Mouse (Mus musculus): ENCODE data around the gene Mettl13. TPM values are rescaled to one million over a fixed set of nuclear protein-coding genes. Genes with fewer than 3 reads are reported as not detected.

Mettl13 gene
- polyA plus RNA-seq, 2 experiments = 17.0 to 17.9 TPM

DNA sequence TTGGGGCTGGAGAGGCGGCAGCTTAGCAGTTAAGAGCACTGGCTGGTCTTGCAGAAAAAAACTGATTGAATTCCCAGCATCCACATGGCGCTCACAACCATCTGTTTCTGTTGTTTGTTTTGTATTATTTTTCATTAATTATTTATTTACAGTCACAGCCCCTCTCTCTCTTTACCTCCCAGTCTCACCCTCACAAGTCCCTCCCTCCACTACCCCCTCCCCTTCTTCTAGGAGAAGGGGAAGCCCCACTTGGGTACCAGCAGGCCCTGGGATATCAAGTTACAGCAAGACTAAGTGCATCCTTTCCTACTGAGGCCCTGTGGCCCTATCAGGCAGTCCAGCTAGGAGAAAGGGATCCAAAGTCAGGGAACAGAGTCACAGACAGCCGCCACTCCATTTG is 19.0 kb upstream of the Mettl13 start:
- Histone ChIP-seq H3K4me2 (replicated peaks; ENCODE audit: low read depth, low read length, severe bottlenecking) (no peak overlapping the region), H3K4me3 (replicated peaks; ENCODE audit: low read length) (no peak overlapping the region), H3K27me3 (ENCODE audit: control insufficient read depth, insufficient read depth, low read length) (no peaks in the 10 kb centered on the region), H3K27ac (replicated peaks; ENCODE audit: low read depth, low read length) (no peak overlapping the region), H3K9me3 (ENCODE audit: control insufficient read depth, low read length) (no peaks in the 10 kb centered on the region), H3K9ac (ENCODE audit: low read depth, low read length, severe bottlenecking) (no peak overlapping the region), H3K4me1 (ENCODE audit: control insufficient read depth, insufficient read depth, low read length) (peaks cover 7% of the 10 kb centered on the region), H3K36me3 (ENCODE audit: control insufficient read depth, insufficient read depth, low read length) (no peaks in the 10 kb centered on the region)
- WGBS = 24% methylated on average over 3 of the region's 3 CpGs
- DNase-seq (ENCODE audit: low spot score) = no peak
- no peak for ATAC-seq (ENCODE audit: low FRiP score, low read depth)
- TF ChIP-seq POLR2A (IDR thresholded peaks at IDR 0.05; ENCODE audit: borderline replicate concordance, extremely low read depth, insufficient read depth, insufficient read length) = no peak

DNA sequence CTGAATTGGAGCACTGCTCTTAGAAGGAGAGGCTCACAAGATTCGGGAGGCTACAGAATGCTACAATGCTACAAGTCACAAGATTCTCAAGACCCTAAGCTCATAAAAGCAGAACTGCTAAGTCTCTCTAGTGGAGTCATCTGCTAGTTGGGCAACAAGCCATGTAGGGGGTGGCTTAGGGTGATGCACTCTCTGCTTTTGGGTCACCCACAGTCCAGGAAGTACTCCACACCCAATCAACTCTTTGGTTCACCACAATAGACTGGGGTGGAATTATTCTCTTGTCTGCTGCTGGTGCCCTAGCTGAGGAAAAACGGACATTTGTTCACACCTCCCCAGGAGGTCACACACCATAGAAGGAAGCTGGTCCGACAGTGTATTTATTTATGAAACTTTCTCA is 16.6 kb upstream of the Mettl13 start:
- no peaks in the 10 kb centered on the region for H3K27me3 ChIP-seq (ENCODE audit: control insufficient read depth, insufficient read depth, low read length)
- no peak overlapping the region for H3K4me3 ChIP-seq (replicated peaks; ENCODE audit: low read length)
- no peaks in the 10 kb centered on the region for H3K36me3 ChIP-seq (ENCODE audit: control insufficient read depth, insufficient read depth, low read length)
- no peaks in the 10 kb centered on the region; the same call in 1 of the 2 replicates for H3K4me1 ChIP-seq (ENCODE audit: control insufficient read depth, insufficient read depth, low read length)
- H3K4me2 ChIP-seq (replicated peaks; ENCODE audit: low read depth, low read length, severe bottlenecking) = no peak overlapping the region
- no peak overlapping the region for H3K9ac ChIP-seq (ENCODE audit: low read depth, low read length, severe bottlenecking)
- no peak for ATAC-seq (ENCODE audit: low FRiP score, low read depth)
- no peaks in the 10 kb centered on the region for H3K9me3 ChIP-seq (ENCODE audit: control insufficient read depth, low read length)
- 62% methylated on average over 3 of the region's 3 CpGs for WGBS
- H3K27ac ChIP-seq (replicated peaks; ENCODE audit: low read depth, low read length) = no peak overlapping the region
- TF ChIP-seq POLR2A (IDR thresholded peaks at IDR 0.05; ENCODE audit: borderline replicate concordance, extremely low read depth, insufficient read depth, insufficient read length) = no peak
- DNase-seq (ENCODE audit: low spot score) = no peak

DNA sequence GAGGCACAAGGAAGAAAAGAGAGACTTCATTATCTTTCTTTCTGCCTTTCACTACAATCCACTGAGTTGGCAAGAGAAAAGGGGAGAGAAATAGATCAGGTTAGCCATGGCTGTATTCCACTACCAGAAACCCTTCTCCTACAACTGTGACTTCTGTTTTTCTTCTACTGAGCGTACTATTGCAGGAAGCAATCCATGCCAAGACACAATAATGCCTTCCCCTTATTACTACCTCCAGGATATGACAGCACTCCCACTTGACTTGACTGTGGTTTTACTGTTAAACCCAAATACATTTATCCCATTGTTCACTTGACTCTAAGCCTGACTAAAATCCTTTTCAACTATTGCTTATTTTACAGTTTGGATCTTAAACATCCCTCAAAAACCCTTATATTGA is 14.9 kb upstream of the Mettl13 start:
- Histone ChIP-seq H3K9ac (ENCODE audit: low read depth, low read length, severe bottlenecking) (no peak overlapping the region), H3K36me3 (ENCODE audit: control insufficient read depth, insufficient read depth, low read length) (no peaks in the 10 kb centered on the region), H3K4me3 (replicated peaks; ENCODE audit: low read length) (no peak overlapping the region), H3K27ac (replicated peaks; ENCODE audit: low read depth, low read length) (no peak overlapping the region), H3K4me2 (replicated peaks; ENCODE audit: low read depth, low read length, severe bottlenecking) (no peak overlapping the region), H3K9me3 (ENCODE audit: control insufficient read depth, low read length) (no peaks in the 10 kb centered on the region), H3K27me3 (ENCODE audit: control insufficient read depth, insufficient read depth, low read length) (no peaks in the 10 kb centered on the region), H3K4me1 (ENCODE audit: control insufficient read depth, insufficient read depth, low read length) (no peaks in the 10 kb centered on the region; the same call in 1 of the 2 replicates)
- DNase-seq (ENCODE audit: low spot score) (no peak), ATAC-seq (ENCODE audit: low FRiP score, low read depth) (no peak)
- 86% methylated on average over 1 of the region's 1 CpGs for WGBS
- no peak for TF ChIP-seq POLR2A (IDR thresholded peaks at IDR 0.05; ENCODE audit: borderline replicate concordance, extremely low read depth, insufficient read depth, insufficient read length)

DNA sequence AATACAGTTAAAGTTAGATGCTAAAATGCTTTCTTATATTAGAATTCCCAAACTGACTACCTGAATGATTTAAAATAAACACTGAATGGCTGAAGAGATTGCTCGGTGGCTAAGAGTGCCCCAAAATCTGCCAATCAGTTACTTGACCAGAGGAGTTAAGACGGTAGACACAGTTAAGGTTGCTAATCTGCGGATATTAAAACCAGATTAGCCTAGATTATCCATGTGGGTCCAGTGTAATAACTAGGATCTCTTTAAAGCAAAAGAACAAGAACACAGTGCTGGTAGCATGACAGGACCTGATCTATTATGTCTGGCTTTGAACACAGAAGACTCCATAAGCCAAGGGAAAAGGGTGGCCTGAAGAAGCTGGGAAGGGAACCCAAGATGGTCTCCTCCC is 5.8 kb upstream of the Mettl13 start:
- no peak for TF ChIP-seq POLR2A (IDR thresholded peaks at IDR 0.05; ENCODE audit: borderline replicate concordance, extremely low read depth, insufficient read depth, insufficient read length)
- Histone ChIP-seq H3K27ac (replicated peaks; ENCODE audit: low read depth, low read length) (no peak overlapping the region), H3K9me3 (ENCODE audit: control insufficient read depth, low read length) (no peaks in the 10 kb centered on the region), H3K9ac (ENCODE audit: low read depth, low read length, severe bottlenecking) (no peak overlapping the region), H3K4me2 (replicated peaks; ENCODE audit: low read depth, low read length, severe bottlenecking) (no peak overlapping the region), H3K4me3 (replicated peaks; ENCODE audit: low read length) (no peak overlapping the region), H3K4me1 (ENCODE audit: control insufficient read depth, insufficient read depth, low read length) (no peaks in the 10 kb centered on the region), H3K36me3 (ENCODE audit: control insufficient read depth, insufficient read depth, low read length) (no peaks in the 10 kb centered on the region), H3K27me3 (ENCODE audit: control insufficient read depth, insufficient read depth, low read length) (no peaks in the 10 kb centered on the region)
- 86% methylated on average over 3 of the region's 3 CpGs for WGBS
- no peak for ATAC-seq (ENCODE audit: low FRiP score, low read depth)
- DNase-seq (ENCODE audit: low spot score) = no peak

DNA sequence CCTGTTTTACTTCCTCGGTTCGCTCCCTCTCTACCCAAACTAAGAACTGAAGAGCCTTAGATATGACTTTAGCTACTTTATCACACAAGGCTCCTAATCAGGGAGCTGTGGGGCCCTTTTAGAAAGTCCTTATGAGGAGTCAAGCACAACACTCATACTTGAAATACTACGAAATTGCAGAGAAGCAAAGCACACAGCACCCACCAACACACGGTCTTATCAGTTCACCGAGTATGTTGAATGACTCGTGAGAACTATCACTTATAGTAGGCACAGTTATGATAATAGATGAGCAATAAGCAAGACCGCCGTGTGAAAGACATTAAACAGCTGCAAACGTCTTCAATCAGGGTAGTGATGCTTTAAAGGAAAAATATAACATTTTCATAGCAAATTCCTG is 4.6 kb upstream of the Mettl13 start:
- TF ChIP-seq POLR2A (IDR thresholded peaks at IDR 0.05; ENCODE audit: borderline replicate concordance, extremely low read depth, insufficient read depth, insufficient read length) = no peak
- H3K9me3 ChIP-seq (ENCODE audit: control insufficient read depth, low read length) = no peaks in the 10 kb centered on the region
- H3K36me3 ChIP-seq (ENCODE audit: control insufficient read depth, insufficient read depth, low read length) = no peaks in the 10 kb centered on the region
- DNase-seq (ENCODE audit: low spot score) (no peak), ATAC-seq (ENCODE audit: low FRiP score, low read depth) (no peak)
- H3K9ac ChIP-seq (ENCODE audit: low read depth, low read length, severe bottlenecking) = no peak overlapping the region
- H3K27ac ChIP-seq (replicated peaks; ENCODE audit: low read depth, low read length) = no peak overlapping the region
- H3K4me3 ChIP-seq (replicated peaks; ENCODE audit: low read length) = no peak overlapping the region
- no peak overlapping the region for H3K4me2 ChIP-seq (replicated peaks; ENCODE audit: low read depth, low read length, severe bottlenecking)
- WGBS = 87% methylated on average over 9 of the region's 9 CpGs
- H3K4me1 ChIP-seq (ENCODE audit: control insufficient read depth, insufficient read depth, low read length) = peaks cover 4% of the 10 kb centered on the region; the same call in 1 of the 2 replicates
- H3K27me3 ChIP-seq (ENCODE audit: control insufficient read depth, insufficient read depth, low read length) = no peaks in the 10 kb centered on the region
